Mouse (Mus musculus) lung, adult 2 months (tissue): ENCODE measurements around the gene Hnrnpa2b1.
A peak's percentile ranks its signal among the peaks of the same experiment; 100 is the strongest.

Source experiments
- CTCF ChIP-seq: fragments of 200-500 bp; IDR thresholded peaks from 2 replicates; pipeline ENCODE4 v1.5.1; 2011; ENCODE audit warnings: mild to moderate bottlenecking, low read length, control low read depth; ENCODE audit not compliant: insufficient read depth
- POLR2A ChIP-seq: fragments of 200-500 bp; IDR thresholded peaks from 2 replicates; pipeline ENCODE4 v1.6.1; 2011; ENCODE audit warnings: low read depth, mild to moderate bottlenecking, control low read depth, low read length, borderline replicate concordance; ENCODE audit errors: extremely low read depth

- TF ChIP-seq CTCF (peak; percentile 29; the same call in 1 of the 2 replicates), POLR2A (no peak)
These were observed 40.4 kb upstream of the Hnrnpa2b1 start for GRCm38 (mm10) chr6:51510094-51510493.
